Mouse (Mus musculus) spleen, postnatal 14 days (tissue): ENCODE measurements around the gene Kif24.

Experiments used
- DNase-seq, 2 experiments: peaks; one replicate each; pipeline ENCODE4 v3.0.0; 2021 to 2022; ENCODE audit warnings: low spot score in 2 of 2

The Kif24 gene

DNA sequence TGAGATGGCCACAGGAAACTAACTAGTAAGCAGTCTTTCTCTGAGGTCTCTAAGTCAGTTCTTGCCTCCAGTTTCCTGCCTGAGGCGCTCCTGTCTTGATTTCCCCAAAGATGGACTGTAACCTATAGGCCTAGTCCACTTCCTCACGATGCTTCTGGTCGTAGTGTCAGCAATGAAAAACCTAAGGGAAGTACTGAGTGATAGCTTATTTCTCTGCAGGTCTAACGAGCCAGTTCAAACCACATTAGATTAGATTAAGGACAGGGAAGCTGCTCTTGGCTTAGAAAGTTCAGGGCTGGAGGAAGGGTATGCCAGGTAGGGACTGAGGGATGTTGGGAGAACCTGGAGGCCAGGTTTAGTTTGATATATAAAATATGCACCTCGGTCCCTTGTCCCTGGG, 63.1 kb downstream of the Kif24 start:
- DNase-seq = no peak

DNA sequence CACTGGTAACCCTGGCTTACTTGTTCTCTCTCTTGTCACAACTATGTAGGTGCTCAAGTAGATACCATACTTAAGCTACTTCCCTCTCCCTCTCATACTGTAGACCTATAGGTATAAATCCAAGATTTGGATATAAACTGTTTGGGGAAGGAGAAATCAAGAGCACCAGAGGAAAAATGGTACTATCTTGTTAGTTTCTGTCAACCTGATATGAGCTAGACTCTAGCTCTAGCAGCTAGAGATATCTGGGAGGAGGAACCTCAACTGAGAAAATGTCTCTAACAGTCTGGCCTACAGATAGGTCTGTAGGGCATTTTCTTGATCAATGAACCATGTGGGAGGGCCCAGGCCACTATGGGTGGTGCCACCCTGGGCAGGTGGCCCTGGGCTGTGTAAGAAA, 63.5 kb downstream of the Kif24 start:
- no peak for DNase-seq

DNA sequence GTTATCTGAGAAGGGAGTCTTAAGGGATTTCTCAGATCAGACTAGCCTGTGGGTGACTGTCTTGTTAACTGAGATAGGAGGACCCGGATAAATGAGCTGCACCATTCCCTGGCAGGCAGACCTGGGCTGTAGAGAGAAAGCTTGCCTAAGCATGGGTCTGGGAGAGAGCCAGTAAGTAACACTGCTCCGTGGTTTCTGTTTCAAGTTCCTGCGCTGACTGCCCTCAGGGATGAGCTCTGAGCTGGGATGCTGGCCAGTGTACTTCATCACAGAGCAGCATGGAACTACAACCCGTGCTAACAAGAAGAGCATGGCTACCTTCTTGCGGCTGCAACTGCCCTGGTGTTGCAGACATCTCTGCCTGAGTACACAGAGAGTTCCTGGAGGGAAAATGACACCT, 64.8 kb downstream of the Kif24 start:
- DNase-seq = no peak

DNA sequence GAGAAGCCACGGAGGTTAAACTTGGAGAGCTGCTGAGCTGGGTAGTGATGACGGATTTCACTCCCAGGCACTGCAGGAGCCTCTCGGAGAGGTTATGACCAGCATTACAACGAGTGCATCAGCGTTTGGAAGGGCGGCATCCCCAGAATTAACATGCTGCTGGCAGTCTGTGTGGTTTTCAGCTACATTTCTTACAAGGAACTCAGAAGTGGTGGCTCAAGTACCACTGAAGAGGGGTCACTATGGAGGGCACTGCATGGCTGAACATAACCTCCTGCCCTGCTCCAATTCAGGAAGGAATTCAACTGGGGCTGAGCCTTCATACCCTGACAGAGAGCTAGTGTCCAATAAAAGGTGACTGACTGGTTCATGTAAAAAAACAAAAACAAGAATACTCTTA, 66.3 kb downstream of the Kif24 start:
- no peak for DNase-seq

DNA sequence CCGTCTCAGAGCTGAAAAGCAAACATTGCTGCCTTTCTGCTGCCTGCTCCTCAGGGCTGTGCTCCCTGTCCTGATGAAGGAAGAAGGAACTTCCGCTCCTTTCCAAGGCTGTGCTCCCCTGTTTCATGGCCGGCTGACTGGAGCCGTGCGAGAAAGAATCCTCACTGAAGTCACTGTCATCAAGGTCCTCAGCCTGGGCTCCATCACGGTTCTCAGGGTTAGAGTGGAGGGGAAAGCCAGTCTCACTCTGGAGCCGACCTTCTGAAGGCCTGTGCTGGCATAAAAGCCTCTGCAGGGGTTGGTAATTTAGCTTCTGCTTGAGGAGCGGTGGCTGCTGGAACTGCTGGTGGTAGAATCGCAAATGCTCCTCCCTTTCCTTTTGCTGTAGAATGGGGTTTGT, 70.0 kb downstream of the Kif24 start:
- no peak for DNase-seq

- no peak for DNase-seq
Observed at GRCm38 (mm10) chr4:41391015-41391414, 73.7 kb downstream of the Kif24 start.

- peak; percentile 63 to 80 for DNase-seq
Observed at GRCm38 (mm10) chr4:41390122-41390521, 74.6 kb downstream of the Kif24 start.

DNA sequence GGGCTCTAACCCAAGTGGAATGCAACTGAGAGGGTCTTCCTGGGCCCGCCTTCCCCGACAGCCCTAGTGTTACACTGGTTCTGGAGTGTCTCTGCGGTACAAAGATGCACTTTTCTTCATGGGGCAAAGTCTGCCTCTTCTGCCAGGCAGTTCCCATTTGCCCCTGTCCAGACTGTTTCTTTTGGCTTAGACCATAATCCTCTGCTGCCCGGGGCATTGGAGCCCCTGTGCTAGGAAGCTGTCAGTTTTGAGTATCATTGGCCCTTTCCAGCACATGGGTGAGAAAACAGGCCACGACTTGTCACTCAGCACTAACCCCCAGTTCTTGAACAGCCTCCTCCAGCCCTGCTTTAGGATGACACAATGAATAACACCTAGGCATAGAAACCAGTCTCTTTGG, 75.4 kb downstream of the Kif24 start:
- no peak for DNase-seq

GRCm38 (mm10) chr4:41388616-41389015, 76.1 kb downstream of the Kif24 start:
- DNase-seq = no peak

- DNase-seq = peak; percentile 20 to 44
Observed at GRCm38 (mm10) chr4:41387755-41388469, 76.8 kb downstream of the Kif24 start.

DNA sequence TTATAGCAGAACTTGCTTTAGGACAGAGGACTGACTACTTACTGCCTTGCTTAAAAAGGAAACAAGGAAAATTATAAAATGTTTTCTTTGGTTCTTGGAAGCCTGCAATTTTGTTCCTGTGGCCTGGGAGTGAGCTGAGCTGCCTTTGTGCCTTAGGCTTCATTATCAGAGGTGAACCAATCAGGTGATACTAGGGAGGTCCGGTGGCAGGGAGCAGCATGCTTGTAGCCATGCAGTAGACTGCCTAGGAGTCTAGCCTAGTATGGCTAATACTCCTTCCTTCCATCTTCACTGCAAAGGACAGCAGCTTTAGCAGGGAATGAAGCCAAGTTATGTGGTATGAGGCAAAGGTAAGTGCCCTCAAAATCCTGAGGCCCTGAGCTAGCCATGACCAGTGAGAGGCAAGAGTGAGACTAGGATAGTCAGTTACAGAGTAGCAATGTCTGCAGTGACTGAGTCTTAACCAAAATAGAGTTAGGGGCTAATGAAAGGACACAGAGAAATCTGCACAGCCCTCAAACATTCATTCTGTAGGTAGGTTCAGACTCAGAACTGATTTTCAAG, 78.2 kb downstream of the Kif24 start:
- DNase-seq = no peak

GRCm38 (mm10) chr4:41381213-41381950, 83.3 kb downstream of the Kif24 start:
- DNase-seq = no peak

DNA sequence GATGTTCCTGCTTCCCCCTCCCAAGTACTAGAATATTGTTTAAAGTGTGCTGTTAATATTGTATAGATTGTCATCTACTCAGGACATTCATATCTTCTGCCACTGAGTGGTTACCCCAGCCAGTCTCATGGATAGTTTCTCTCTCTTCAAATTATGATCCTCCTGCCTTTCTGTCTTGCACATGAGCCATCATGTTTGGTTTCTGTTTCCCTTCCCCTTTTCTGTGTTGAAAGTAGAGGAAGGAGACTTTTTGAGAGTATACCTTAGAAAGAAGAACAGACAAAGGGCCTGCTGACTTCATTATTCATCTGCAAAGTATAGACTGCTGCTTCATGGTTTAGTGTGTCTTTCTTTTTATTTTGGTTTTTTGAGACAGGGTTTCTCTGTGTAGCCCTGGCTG, 87.1 kb downstream of the Kif24 start:
- no peak for DNase-seq

GRCm38 (mm10) chr4:41369702-41370437, 94.8 kb downstream of the Kif24 start:
- DNase-seq = no peak

DNA sequence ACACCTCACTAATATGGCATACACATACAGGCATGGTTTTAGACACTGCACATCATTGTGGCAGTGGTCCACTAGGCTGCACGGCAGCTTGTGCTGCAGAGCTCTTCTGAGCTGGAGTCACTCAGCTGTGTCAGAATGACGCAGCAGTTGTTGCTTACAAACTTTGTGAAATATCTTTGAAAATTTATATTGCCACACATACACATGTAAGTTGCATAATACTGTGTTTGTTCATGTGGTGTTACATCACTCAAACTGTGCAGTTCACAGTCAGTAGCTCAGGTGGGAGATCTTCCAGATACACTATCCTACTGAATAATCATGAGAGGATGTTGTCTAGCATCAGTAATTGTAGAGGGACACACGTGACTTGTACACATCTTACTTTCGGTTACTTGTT, 96.5 kb downstream of the Kif24 start:
- no peak for DNase-seq

- no peak for DNase-seq
Observed at GRCm38 (mm10) chr4:41361059-41361458, 103.6 kb downstream of the Kif24 start.

DNA sequence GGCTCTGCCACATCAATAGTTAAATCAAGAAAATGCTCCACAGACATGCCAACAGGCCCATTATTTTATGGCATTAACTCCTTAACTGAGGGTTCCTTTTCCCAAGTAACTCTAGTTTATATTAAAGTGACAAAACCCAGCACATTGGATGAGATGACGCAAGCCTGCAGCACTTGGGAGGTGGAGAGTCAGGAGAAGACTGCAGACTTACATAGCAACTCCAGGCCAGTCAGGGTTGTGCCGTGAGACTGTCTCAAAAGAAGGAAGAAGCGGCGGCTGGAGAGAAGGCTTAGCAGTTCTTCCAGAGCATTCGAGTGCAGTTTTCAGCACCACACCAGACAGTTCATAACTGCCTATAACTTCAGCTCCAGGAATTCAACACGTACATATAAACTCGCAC, 105.3 kb downstream of the Kif24 start:
- no peak for DNase-seq

GRCm38 (mm10) chr4:41358669-41359068, 106.0 kb downstream of the Kif24 start:
- no peak for DNase-seq

- DNase-seq = no peak
Observed at GRCm38 (mm10) chr4:41357154-41357553, 107.5 kb downstream of the Kif24 start.

- no peak for DNase-seq
Observed at GRCm38 (mm10) chr4:41353265-41353664, 111.4 kb downstream of the Kif24 start.

GRCm38 (mm10) chr4:41352758-41353157, 111.9 kb downstream of the Kif24 start:
- peak in 1 of 2 experiments; percentile 15 for DNase-seq

- DNase-seq = peak; percentile 27 to 40
Observed at GRCm38 (mm10) chr4:41349199-41349591, 115.5 kb downstream of the Kif24 start.
